In the genomic region with DNA sequence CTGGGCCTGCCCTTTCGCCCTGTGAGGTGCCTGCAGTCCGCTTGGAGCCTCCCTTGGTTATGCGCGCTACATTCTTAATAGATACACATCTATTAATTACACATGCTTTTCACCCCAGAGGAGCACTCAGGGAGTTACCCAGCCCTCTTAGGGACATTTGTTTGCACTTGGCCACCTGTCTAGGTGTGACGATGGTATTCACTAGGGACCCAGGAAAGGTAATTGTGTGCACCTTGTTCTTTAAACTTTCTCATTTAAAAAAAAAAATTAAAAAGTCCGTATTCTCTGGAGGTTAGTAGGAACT, we compare ENCODE assay signal across 9 mouse cellular contexts. TPM values are rescaled to one million over a fixed set of nuclear protein-coding genes. Genes with fewer than 3 reads are reported as not detected.
A peak's percentile ranks its signal among the peaks of the same experiment; 100 is the strongest.
DNase-seq lines count a peak whose midpoint lies in the region; ATAC-seq lines count a peak whose summit lies in the region.
"Had no signal": no experiment of that assay in that cellular context is flagged by ENCODE, and none has a peak within 500 bp of the region (broad histone marks: within the 10 kb centered on the region; RNA-seq: fewer than 3 reads in every experiment).

No protein-coding gene starts in this region.

- H3K27me3 ChIP-seq in forebrain, embryonic 16.5 days (replicated peaks; ENCODE audit: control insufficient read depth, insufficient read depth, low read length): no peaks in the 10 kb centered on the region
- H3K27me3 ChIP-seq in liver, embryonic 16.5 days (ENCODE audit: control insufficient read depth, insufficient read depth, low read depth, low read length): peaks cover 30% of the 10 kb centered on the region

- peak overlapping the region; percentile 84 for H3K9ac ChIP-seq in forebrain, embryonic 16.5 days (replicated peaks; ENCODE audit: low read depth, low read length)
- peak overlapping the region; percentile 52; the same call in 1 of the 2 replicates for H3K9ac ChIP-seq in liver, embryonic 16.5 days (ENCODE audit: low read depth, low read length)

- peak; percentile 4 for DNase-seq in kidney, adult 11 months
- DNase-seq in kidney, postnatal 4 days: no peak
- no peak for DNase-seq in adrenal gland, postnatal 25 days
- no peak for DNase-seq in left cerebral cortex, postnatal 10 days (ENCODE audit: extremely low spot score in 1 of 2, low spot score in 2 of 2)

- H3K9me3 ChIP-seq in forebrain, embryonic 16.5 days (ENCODE audit: control insufficient read depth, low read length): no peaks in the 10 kb centered on the region
- no peaks in the 10 kb centered on the region for H3K9me3 ChIP-seq in liver, embryonic 16.5 days (replicated peaks; ENCODE audit: control insufficient read depth, low read length)

- H3K4me2 ChIP-seq in forebrain, embryonic 16.5 days (ENCODE audit: low read length): peak overlapping the region; percentile 91
- H3K4me2 ChIP-seq in liver, embryonic 16.5 days (ENCODE audit: low read depth, low read length): peak overlapping the region; percentile 71

- peak overlapping the region; percentile 57 for H3K4me3 ChIP-seq in forebrain, embryonic 16.5 days (replicated peaks; ENCODE audit: low read length)
- peak overlapping the region; percentile 67 for H3K4me3 ChIP-seq in liver, embryonic 16.5 days (ENCODE audit: low read depth, low read length)
- H3K4me3 ChIP-seq: myocyte had no signal

- H3K27ac ChIP-seq in forebrain, embryonic 16.5 days (ENCODE audit: low read length): peak overlapping the region; percentile 68
- no peak overlapping the region for H3K27ac ChIP-seq in liver, embryonic 16.5 days (ENCODE audit: low read length)

- intact Hi-C loops in left cerebral cortex, postnatal 10 days (cut with DNase I): no loop called here

- H3K36me3 ChIP-seq in forebrain, embryonic 16.5 days (ENCODE audit: control insufficient read depth, insufficient read depth): no peaks in the 10 kb centered on the region
- no peaks in the 10 kb centered on the region for H3K36me3 ChIP-seq in liver, embryonic 16.5 days (ENCODE audit: control insufficient read depth, insufficient read depth)

- ATAC-seq in activated CD4-positive, CD25-positive, alpha-beta regulatory T cell, adult 4 months: peak; percentile 36
- ATAC-seq in forebrain, embryonic 16.5 days: peak; percentile 43; the same call in 1 of the 2 replicates
- no peak for ATAC-seq in liver, embryonic 16.5 days (ENCODE audit: low read depth)
- ATAC-seq in monocyte, adult 5-6 weeks (replicated peaks; ENCODE audit: insufficient number of reproducible peaks, low FRiP score, low TSS enrichment, poor library complexity, severe bottlenecking): no peak

- WGBS in forebrain, embryonic 16.5 days: 0% methylated on average over 6 of the region's 6 CpGs
- 5% methylated on average over 6 of the region's 6 CpGs for WGBS in liver, embryonic 16.5 days (ENCODE audit: insufficient replicate concordance)

- peaks cover 19% of the 10 kb centered on the region for H3K4me1 ChIP-seq in forebrain, embryonic 16.5 days (replicated peaks; ENCODE audit: control insufficient read depth, insufficient read depth, low read length)
- H3K4me1 ChIP-seq in liver, embryonic 16.5 days (ENCODE audit: control insufficient read depth, low read depth, low read length): no peaks in the 10 kb centered on the region

RNA-seq across cellular contexts. Expression of a gene that starts 0.4 kb away (rescaled TPM):
- polyA plus RNA-seq in activated CD4-positive, CD25-positive, alpha-beta regulatory T cell, adult 4 months (2017; shearing (Covaris generic)): 1 to 10 TPM; 7.7 to 8.3 TPM
- polyA plus RNA-seq in forebrain, embryonic 16.5 days (2015; fragmentation: Nextera tagmentation; extraction: Ambion mirVana): 37.0 and 37.9 TPM in 2 replicates
- 2.5 and 3.0 TPM in 2 replicates for polyA plus RNA-seq in liver, embryonic 16.5 days (2015; fragmentation: Nextera tagmentation; extraction: Ambion mirVana)
- 4.0 and 5.1 TPM in 2 replicates for total RNA-seq in adrenal gland, postnatal 25 days (2021)
- 10 to 100 TPM; 74.2 to 86.2 TPM for total RNA-seq in left cerebral cortex, postnatal 10 days (2021)
- total RNA-seq in monocyte, adult 5-6 weeks (2017): 0.38 to 1.1 TPM (median 0.78 TPM) in 3 replicates

Comparison
In these comparisons a context has a peak if more than half of its experiments do, and no peak if none do; other contexts are left out.
1. ATAC-seq: peak in activated CD4-positive, CD25-positive, alpha-beta regulatory T cell, adult 4 months (single experiment) and forebrain, embryonic 16.5 days (single experiment); none in liver, embryonic 16.5 days (single experiment) and monocyte, adult 5-6 weeks (single experiment).
2. RNA of a gene that starts 0.4 kb away (total RNA-seq): 74.2 to 86.2 TPM in left cerebral cortex, postnatal 10 days; 4.0 to 5.1 TPM in adrenal gland, postnatal 25 days and 0.38 to 1.1 TPM in monocyte, adult 5-6 weeks; every median in the first group is over 10 times any median in the second.